Mouse (Mus musculus) liver, embryonic 14.5 days (tissue): ENCODE data around the gene Chrm4.

Source experiments
- CTCF ChIP-seq: IDR thresholded peaks from 2 replicates; pipeline ENCODE4 v1.5.1; 2016; ENCODE audit warnings: antibody characterized with exemption, low read depth, control low read depth
- EP300 ChIP-seq: IDR thresholded peaks from 2 replicates; pipeline ENCODE4 v1.6.1; 2016; ENCODE audit warnings: antibody characterized with exemption, low read depth

- TF ChIP-seq CTCF = no peak
- TF ChIP-seq EP300 = no peak
Measured at GRCm38 (mm10) chr2:91930761-91931291, 3.8 kb downstream of the Chrm4 start.
